Mouse (Mus musculus): ENCODE measurements around the gene Klhdc7b. TPM values are rescaled to one million over a fixed set of nuclear protein-coding genes. Genes with fewer than 3 reads are reported as not detected.
"Not testable (repeated sequence)": the region's sequence is repeated elsewhere in the genome, so short reads cannot be mapped to it uniquely, and the experiment has no call there.

Gene Klhdc7b
- total RNA-seq, 2 experiments from 2014 or later = 0.39 to 0.41 TPM

DNA sequence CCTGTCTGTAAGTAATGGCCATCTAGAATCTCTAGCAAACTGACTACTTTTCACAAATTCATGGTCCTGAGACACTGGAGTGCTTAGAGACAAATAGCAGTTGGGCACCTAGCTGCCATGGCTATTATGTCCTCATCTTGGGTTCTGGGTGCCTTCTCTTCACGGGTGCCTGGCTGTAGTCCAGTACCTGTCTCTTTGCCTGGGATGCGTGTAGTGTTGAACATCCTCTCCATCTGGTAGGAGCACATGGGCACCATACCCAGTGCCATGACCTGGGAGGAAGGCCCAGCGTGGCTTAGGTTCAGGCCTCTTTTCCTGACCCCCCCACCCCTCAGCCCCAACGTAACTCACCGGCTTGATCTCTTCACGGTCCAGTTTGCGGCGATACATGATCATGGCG, 37.2 kb downstream of the Klhdc7b start:
- DNase-seq (ENCODE audit: low spot score in 2 of 2) = no peak
- intact Hi-C loops (cut with DNase I) = no loop called here

DNA sequence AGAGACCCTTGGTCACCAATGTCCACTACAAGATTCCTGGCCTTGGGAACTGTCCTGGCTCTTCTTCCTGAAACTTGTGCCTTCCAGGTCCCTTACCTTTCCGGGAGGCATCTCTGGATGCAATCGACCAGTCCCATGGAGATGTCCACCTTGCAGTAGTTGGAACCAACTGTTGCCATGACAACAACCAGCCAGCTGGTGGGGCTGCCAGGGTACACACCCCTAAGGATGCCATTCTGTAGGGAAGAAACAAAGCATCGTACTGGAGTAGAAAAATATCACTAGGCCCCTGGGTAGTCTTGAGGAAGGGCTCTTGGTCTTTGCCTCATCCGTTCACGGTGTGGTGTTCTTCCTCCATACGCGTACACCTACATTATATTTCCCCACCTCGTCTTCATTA, 39.9 kb downstream of the Klhdc7b start:
- intact Hi-C loops (cut with DNase I) = loop anchor here (5.0 kb wide), 1 partner anchor 52 kb away; the partner anchor contains the start of gene Sco2
- DNase-seq (ENCODE audit: low spot score in 2 of 2) = no peak

DNA sequence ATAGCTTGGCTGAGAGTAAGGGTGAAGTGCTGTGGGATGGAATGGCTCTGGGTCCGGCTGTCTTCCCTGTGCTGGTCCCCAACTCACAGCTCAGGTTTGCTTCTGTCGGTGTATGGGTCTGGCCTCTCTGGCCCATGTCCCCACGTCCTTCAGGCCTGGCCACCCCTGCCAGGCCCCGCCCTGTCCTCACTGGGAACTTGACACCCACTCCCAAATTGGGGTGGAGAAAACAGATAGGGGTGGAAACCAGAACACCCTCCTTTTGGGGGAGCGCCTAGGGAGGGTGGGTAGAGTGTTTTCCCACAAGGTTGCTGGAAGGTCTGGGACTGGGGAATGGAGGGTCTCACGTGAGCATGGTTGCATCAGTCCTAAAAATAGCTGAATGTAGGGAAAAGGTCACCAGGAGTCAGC, 41.0 kb downstream of the Klhdc7b start, which contains the start of gene Cpt1b:
Cpt1b (minus strand) TSS at position 153 of the 411 bp plus-strand sequence.
- no peak for DNase-seq (ENCODE audit: low spot score in 2 of 2)
- intact Hi-C loops (cut with DNase I) = loop anchor here (5.0 kb wide), 1 partner anchor 53 kb away; the partner anchor contains the start of gene Sco2

DNA sequence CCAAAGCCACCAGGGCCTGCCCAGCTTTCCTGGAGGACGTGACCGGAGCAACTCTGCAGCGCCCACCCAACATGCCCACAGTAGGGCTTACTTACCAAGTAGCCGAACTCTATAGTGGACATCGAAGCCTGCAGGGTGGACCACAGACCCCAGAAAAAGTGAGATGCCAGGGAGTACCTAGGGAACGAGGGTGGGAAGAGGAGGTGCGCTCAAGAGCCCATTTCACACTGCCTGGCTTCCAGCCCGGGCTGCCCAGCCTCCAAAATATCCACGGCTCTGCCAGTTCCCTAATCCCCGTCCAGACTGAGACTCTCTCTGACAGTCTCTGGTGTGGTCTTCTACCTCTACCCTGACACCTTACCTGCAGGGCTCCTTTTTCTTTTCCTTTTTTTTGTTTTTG, 42.0 kb downstream of the Klhdc7b start:
- DNase-seq (ENCODE audit: low spot score in 2 of 2) = no peak
- intact Hi-C loops (cut with DNase I) = loop anchor here (5.0 kb wide), 1 partner anchor 54 kb away; the partner anchor contains the start of gene Sco2

DNA sequence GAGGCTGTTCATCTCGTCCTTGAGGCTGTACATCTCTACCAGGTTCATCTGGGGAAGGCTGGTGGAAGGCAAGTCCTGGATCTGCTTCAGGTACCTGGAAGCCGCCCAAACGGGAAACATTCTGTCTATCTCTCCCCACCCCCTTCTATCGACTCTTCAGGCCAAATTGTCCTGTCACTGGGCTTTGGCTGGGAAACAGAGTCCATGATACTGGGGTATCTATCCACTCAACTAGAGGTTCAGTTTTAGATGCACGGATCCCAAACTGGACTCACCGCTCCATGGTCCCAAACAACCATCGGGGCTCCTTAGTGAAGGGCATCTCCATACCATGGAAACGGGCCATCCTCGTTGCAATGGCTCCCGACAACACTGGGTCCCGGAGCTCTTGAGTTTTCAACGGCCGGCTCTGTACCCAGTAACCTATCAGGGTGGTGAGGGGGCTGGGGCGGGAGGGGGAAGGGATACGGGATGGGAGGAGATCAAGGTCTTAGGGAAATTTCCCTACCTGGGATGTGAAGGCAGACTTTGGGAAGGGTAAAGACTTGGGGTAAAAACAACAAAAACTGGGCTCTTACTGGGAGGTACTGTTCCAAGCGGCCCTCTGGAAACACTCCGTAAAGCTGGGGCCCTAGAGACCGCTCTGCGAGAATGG, 43.5 kb downstream of the Klhdc7b start:
- DNase-seq (ENCODE audit: low spot score in 2 of 2) = no peak
- intact Hi-C loops (cut with DNase I) = loop anchor here (5.0 kb wide), 1 partner anchor 56 kb away; the partner anchor contains the start of gene Sco2

DNA sequence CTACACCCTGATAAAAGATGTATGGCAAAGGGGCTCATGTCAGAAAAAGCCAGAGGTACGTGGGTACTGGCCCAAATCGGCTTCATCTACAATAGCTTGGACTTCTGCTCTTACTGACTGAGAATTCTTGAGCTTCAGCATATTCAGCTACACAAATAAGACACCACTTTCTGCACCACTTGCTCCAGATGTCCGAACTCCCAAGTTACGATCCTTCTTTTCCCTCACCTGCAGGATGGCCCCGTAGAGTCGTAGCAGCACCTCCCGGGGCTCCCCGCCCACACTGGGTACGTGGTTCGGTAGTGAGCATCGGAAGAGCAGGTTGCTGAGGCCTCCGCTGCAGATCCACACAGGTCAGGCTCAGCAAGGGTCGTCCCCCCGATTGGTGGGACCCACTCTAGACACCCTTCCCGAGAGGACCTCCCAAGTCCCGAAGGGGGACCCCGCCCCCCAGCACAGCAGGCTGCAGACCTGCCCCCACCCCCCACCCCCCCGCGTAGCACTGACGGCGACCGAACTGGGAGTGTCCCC, 44.2 kb downstream of the Klhdc7b start:
- DNase-seq (ENCODE audit: low spot score in 2 of 2) = peak in 1 of 2 experiments; percentile 18
- intact Hi-C loops (cut with DNase I) = loop anchor here (5.0 kb wide), 1 partner anchor 57 kb away; the partner anchor contains the start of gene Sco2

DNA sequence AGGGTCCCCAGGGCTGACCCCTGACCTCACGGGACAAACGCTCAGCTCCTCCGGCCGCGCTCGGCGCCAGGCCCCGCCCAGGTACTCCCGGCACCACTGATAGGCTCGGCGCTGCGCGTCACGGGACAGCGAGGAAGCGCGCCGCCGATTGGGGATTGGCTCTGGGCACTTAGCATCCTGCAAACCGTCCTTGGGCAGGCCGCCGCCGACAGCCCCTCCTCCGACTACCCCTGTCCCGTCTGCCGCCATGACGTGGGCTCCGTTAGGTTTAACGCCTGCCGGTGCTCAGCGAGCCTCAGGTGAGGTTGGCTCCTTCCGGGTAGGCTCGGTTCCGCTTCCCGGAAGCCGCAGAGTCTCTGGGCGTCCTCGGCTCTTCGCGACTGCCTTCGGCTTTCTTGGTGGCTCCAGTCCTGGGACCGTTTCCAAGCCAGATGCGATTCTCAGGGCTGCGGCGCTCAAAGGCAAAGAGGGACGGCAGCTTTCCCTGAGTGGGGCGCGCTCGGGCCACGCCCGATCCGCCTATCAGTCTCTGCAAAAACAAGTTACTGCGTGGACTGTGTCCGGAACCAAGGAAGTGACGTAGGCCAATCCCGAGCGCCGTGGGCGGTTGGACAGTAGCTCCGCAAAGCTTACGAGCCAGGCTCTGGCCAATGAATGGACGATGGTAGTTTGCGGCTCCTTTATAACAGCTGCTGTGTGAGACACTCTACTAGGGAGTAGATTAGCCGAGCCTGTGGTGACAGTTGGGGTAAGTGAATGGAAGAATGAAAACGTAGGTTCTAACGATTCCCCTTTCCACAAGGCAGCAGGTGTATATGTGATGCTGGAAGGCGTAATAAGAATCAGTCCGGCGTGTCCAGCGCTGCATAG, 44.9 kb downstream of the Klhdc7b start, which contains the start of the genes C730034F03Rik, Gm44502 and Chkb:
C730034F03Rik (plus strand) TSS at position 238 of the 870 bp plus-strand sequence.
Gm44502 (minus strand) TSS at position 345 of the 870 bp plus-strand sequence.
Chkb (minus strand) TSS at position 557 of the 870 bp plus-strand sequence.
- intact Hi-C loops (cut with DNase I) = loop anchor here (5.0 kb wide), 1 partner anchor 57 kb away; the partner anchor contains the start of gene Sco2
- peak; percentile 94 to 95 for DNase-seq (ENCODE audit: low spot score in 2 of 2)

DNA sequence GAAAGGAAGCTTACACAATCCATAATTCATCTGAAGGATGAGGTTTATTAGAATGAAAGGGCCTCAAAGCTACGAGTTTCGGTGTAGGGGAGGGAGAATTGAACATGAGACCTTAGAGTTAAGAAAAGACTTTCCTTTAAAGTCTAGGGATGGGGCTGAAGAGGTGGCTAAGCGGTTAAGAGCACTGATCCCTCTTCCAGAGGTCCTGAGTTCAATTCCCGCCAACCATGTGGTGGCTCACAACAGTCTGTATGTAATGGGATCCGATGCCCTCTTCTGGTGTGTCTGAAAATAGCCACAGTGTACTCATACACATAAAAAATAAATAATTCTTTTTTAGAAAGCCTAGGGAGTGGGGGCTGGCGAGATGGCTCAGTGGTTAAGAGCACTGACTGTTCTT, 45.6 kb downstream of the Klhdc7b start:
- no peak for DNase-seq (ENCODE audit: low spot score in 2 of 2)
- intact Hi-C loops (cut with DNase I) = no loop called here

DNA sequence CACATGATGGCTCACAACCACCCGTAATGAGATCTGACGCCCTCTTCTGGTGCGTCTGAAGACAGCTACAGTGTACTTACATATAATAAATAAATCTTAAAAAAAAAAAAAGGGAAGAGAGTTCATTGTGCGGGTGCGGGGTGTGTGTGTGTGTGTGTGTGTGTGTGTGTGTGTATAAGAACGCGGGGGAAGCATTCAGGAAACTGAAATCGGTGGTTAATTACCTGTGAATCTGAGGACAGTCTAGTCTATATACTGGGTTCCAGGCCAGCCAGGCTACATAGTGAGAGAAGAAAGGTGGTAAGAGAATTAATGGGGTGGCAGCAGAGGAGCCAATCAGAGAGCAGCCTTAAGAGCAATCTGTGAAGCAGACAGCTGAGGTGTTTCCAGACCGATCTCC, 46.1 kb downstream of the Klhdc7b start:
- DNase-seq (ENCODE audit: low spot score in 2 of 2); intact Hi-C loops (cut with DNase I): not testable (repeated sequence)

DNA sequence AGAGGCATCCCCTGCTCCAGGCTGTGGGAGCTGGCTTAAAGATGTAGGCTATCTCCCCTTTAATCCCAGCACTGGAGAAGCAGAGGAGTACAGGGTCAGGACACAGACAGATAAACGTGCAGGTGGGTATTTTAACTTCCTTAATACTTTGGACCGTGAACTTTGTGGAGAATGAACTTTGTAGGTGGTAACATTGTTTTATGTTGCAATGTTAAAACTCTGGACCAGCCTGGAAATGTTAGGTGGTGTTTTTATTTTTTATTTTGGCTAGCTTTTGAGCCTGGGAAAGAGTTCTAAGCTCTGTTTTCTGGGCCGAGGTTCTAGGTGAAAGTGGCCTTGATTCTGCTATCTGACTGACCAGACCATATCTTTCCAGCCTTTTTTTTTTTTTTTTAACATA, 46.6 kb downstream of the Klhdc7b start:
- intact Hi-C loops (cut with DNase I) = no loop called here
- DNase-seq (ENCODE audit: low spot score in 2 of 2) = no peak

DNA sequence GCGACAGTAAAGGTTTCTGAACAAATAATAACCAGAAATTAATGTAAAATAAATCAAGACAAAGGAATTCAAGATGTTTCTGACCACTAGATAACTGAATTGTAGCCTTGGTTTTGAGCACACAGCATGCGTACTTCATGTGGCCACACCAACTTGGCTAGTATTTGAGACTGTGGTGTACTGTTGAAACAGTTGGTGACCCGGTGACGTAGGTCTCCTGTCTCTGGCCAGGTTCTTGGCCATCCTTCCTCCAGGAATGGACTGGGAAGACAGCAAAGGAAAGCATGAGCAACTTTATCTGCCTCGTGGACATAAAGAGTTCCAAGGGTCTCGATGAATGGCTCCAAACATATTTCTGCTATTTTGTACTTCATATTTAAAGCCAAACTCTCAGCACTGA, 47.1 kb downstream of the Klhdc7b start:
- intact Hi-C loops (cut with DNase I) = no loop called here
- no peak for DNase-seq (ENCODE audit: low spot score in 2 of 2)

DNA sequence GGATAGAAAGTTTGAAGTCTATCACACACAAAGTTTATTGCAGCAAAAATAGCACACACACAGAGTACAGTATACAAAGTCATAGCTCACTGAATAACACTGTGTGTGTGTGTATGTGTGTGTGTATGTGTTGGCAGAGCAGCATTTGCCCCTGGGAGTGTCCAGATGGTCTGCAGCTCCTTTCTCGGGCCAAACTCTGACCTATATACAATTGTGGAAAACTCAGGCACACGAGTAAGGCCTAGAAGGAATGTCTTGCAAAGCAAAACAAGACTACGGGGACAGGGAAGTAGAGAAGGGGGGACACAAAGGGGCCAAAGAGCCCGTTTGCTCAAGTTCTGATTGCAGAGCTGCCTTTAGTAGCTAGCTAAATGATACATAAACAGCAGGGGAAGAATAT, 48.2 kb downstream of the Klhdc7b start:
- no peak for DNase-seq (ENCODE audit: low spot score in 2 of 2)
- intact Hi-C loops (cut with DNase I) = no loop called here

DNA sequence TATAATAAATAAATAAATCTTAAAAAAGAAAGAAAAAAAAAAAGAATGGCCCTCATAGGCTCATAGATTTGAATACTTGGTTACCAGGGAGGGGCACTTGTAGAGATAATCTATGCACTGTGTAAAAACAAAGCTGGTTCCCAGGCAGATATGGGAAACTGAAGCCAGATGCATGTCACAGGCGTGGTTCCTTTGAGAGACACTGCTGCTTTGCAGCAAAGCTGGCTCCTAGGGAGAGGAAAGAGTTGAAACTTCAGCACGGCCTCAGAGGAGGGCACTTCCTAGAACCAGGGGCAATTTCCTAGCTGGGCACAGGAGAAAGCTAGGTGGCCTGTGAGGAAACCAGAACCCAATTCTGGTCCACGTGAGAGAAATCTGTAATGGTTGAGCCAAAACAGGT, 49.4 kb downstream of the Klhdc7b start:
- intact Hi-C loops (cut with DNase I) = no loop called here
- no peak for DNase-seq (ENCODE audit: low spot score in 2 of 2)

DNA sequence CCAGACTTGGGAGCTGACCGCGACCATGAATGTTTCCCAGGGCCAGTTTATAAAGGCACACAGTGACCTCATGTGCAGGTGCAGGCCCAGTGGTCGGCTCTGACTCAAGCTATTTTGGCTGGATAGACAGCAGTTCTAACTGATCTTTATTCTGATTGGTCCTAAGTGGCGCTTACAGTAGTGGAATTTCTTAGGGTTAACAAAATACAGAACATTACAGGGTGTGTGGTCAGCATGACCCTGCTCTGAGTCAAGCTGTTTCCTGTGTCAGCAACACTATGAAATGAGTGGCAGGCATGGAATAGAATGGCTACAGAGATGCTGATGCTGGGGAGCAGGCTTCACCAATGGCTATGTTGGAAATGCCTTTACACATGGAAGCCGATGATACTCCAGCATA, 51.2 kb downstream of the Klhdc7b start:
- intact Hi-C loops (cut with DNase I) = no loop called here
- DNase-seq (ENCODE audit: low spot score in 2 of 2) = no peak

Other genes starting within 250 kb of the Klhdc7b start
- gene Mapk12, start 244.2 kb upstream of the Klhdc7b start, total RNA-seq (2021) = 10 to 100 TPM in 1 of 2 experiments, 1 to 10 TPM in 1; 6.1 to 11.1 TPM
- 10 to 100 TPM; 45.3 to 54.5 TPM for gene Mapk11, start 235.3 kb upstream of the Klhdc7b start, total RNA-seq (2021)
- 10 to 100 TPM; 42.2 to 54.0 TPM for gene Plxnb2, start 204.1 kb upstream of the Klhdc7b start, total RNA-seq (2021)
- gene Dennd6b, start 188.4 kb upstream of the Klhdc7b start, total RNA-seq (2021) = 10 to 100 TPM; 39.9 to 52.2 TPM
- gene Ppp6r2, start 173.4 kb upstream of the Klhdc7b start, total RNA-seq (2021) = 100 to 1,000 TPM; 162 to 167 TPM
- gene Sbf1, start 69.6 kb upstream of the Klhdc7b start, total RNA-seq (2021) = 100 to 1,000 TPM; 241 to 247 TPM
- gene Adm2, start 62.2 kb upstream of the Klhdc7b start, total RNA-seq (2021) = not detected
- not detected for gene Miox, start 50.5 kb upstream of the Klhdc7b start, total RNA-seq (2021)
- gene Lmf2, start 29.3 kb upstream of the Klhdc7b start, total RNA-seq (2021) = 10 to 100 TPM; 16.9 to 18.5 TPM
- 100 to 1,000 TPM in 1 of 2 experiments, 10 to 100 TPM in 1; 89.8 to 109 TPM for gene Ncaph2, start 29.2 kb upstream of the Klhdc7b start, total RNA-seq (2021)
- gene Sco2, start 11.1 kb upstream of the Klhdc7b start, total RNA-seq (2021) = 10 to 100 TPM; 24.0 to 32.2 TPM
- 1 to 10 TPM; 1.2 to 1.5 TPM for gene Tymp, start 7.9 kb upstream of the Klhdc7b start, total RNA-seq (2021)
- gene Odf3b, start 5.6 kb upstream of the Klhdc7b start, total RNA-seq (2021) = 1 to 10 TPM in 1 of 2 experiments, under 1 TPM in 1; 0.66 to 1.9 TPM
- gene Syce3, start 25.6 kb downstream of the Klhdc7b start, total RNA-seq (2021) = not detected
- 1 to 10 TPM in 1 of 2 experiments, not detected in 1; 3.6 TPM for gene Cpt1b, start 40.9 kb downstream of the Klhdc7b start, total RNA-seq (2021)
- 1 to 10 TPM; 1.7 to 4.1 TPM for gene C730034F03Rik, start 44.7 kb downstream of the Klhdc7b start, total RNA-seq (2021)
- under 1 TPM in 1 of 2 experiments, not detected in 1; 0.72 TPM for gene Gm44502, start 44.8 kb downstream of the Klhdc7b start, total RNA-seq (2021)
- 10 to 100 TPM; 41.0 to 41.2 TPM for gene Chkb, start 45.0 kb downstream of the Klhdc7b start, total RNA-seq (2021)
- gene Mapk8ip2, start 69.0 kb downstream of the Klhdc7b start, total RNA-seq (2021) = 100 to 1,000 TPM; 221 to 233 TPM
- 10 to 100 TPM; 31.7 to 36.1 TPM for gene Arsa, start 92.5 kb downstream of the Klhdc7b start, total RNA-seq (2021)
- gene Shank3, start 114.7 kb downstream of the Klhdc7b start, total RNA-seq (2021) = 100 to 1,000 TPM; 196 to 229 TPM
- gene Acr, start 183.4 kb downstream of the Klhdc7b start, total RNA-seq (2021) = 1 to 10 TPM in 1 of 2 experiments, under 1 TPM in 1; 0.91 to 2.3 TPM
- 10 to 100 TPM; 30.4 to 42.5 TPM for gene Rabl2, start 207.0 kb downstream of the Klhdc7b start, total RNA-seq (2021)

Measured in left cerebral cortex, postnatal 36 days (tissue).